Mouse (Mus musculus) forebrain, embryonic 14.5 days (tissue): ENCODE results near the gene Ppard. TPM values are rescaled to one million over a fixed set of nuclear protein-coding genes. Genes with fewer than 3 reads are reported as not detected.
A peak's percentile ranks its signal among the peaks of the same experiment; 100 is the strongest.

Experiments used
- ATAC-seq: fragments of 200-750 bp; cut with Nextera tagmentation; 2 replicates; pipeline ENCODE4 v1.8.0; 2017; ENCODE audit warnings: mild to moderate bottlenecking, moderate library complexity
- DNase-seq: peaks from one replicate; pipeline ENCODE4 v3.0.0-alpha.2; 2015; ENCODE audit warnings: low spot score
- H3K27ac ChIP-seq: fragments of 300-500 bp; sonication (generic); 2 replicates; pipeline ENCODE4 v1.5.1; 2014; ENCODE audit warnings: low read depth, mild to moderate bottlenecking, control low read depth, low read length, moderate library complexity
- H3K27me3 ChIP-seq: fragments of 300-500 bp; sonication (generic); replicated peaks from 2 replicates; pipeline ENCODE4 v1.6.1; 2014; ENCODE audit warnings: low read length, control low read depth, mixed read lengths; ENCODE audit not compliant: control insufficient read depth, insufficient read depth
- H3K36me3 ChIP-seq: fragments of 300-500 bp; sonication (generic); 2 replicates; pipeline ENCODE4 v1.6.1; 2014; ENCODE audit warnings: low read length, control low read depth; ENCODE audit not compliant: control insufficient read depth, insufficient read depth
- H3K4me1 ChIP-seq: fragments of 300-500 bp; sonication (generic); 2 replicates; pipeline ENCODE4 v1.6.1; 2014; ENCODE audit warnings: antibody characterized with exemption, low read length, control low read depth; ENCODE audit not compliant: control insufficient read depth, insufficient read depth
- H3K4me2 ChIP-seq: fragments of 300-500 bp; sonication (generic); 2 replicates; pipeline ENCODE4 v1.6.1; 2014; ENCODE audit warnings: mild to moderate bottlenecking, control low read depth, low read length
- H3K4me3 ChIP-seq: fragments of 300-500 bp; sonication (generic); 2 replicates; pipeline ENCODE4 v1.5.1; 2014; ENCODE audit warnings: low read depth, low read length, control low read depth
- H3K9ac ChIP-seq: fragments of 300-500 bp; sonication (generic); 2 replicates; pipeline ENCODE4 v1.6.1; 2014; ENCODE audit warnings: mild to moderate bottlenecking, low read length, control low read depth, moderate library complexity
- H3K9me3 ChIP-seq: fragments of 300-500 bp; sonication (generic); replicated peaks from 2 replicates; pipeline ENCODE4 v1.6.1; 2016; ENCODE audit warnings: low read length, control low read depth, mixed read lengths; ENCODE audit not compliant: control insufficient read depth
- WGBS: fragments of 180-500 bp; shearing (Covaris S2); extraction: QIAGEN DNeasy Blood & Tissue Kit; methylation state at CpG from one replicate; pipeline ENCODE4 v1.1.7; 2014; 5-methylcytosine and 5-hydroxymethylcytosine counted together
- polyA plus RNA-seq: library from polyadenylated mRNA; unstranded; fragments of >200 nt; fragmentation: Nextera tagmentation; extraction: Ambion mirVana; gene quantifications from 2 replicates; pipeline ENCODE4 v1.2.1, GENCODE M21; 2014

Gene Ppard
- polyA plus RNA-seq, 1 experiment from 2014 or later: 1.8 TPM

- Histone ChIP-seq H3K4me3 (no peak overlapping the region), H3K27ac (no peak overlapping the region), H3K27me3 (no peaks in the 10 kb centered on the region), H3K4me2 (no peak overlapping the region), H3K9ac (no peak overlapping the region), H3K36me3 (peaks cover 34% of the 10 kb centered on the region), H3K4me1 (no peaks in the 10 kb centered on the region), H3K9me3 (no peaks in the 10 kb centered on the region)
- WGBS: 90% methylated on average over 8 of the region's 8 CpGs
- ATAC-seq (no peak), DNase-seq (no peak)
Observed at GRCm38 (mm10) chr17:28205443-28205842, 27.1 kb upstream of the Ppard start.

- H3K36me3 ChIP-seq: peaks cover 18% of the 10 kb centered on the region
- H3K27ac ChIP-seq: no peak overlapping the region
- no peak overlapping the region for H3K4me3 ChIP-seq
- H3K9ac ChIP-seq: no peak overlapping the region
- WGBS: 74% methylated on average over 8 of the region's 8 CpGs
- H3K4me1 ChIP-seq: no peaks in the 10 kb centered on the region
- H3K27me3 ChIP-seq: no peaks in the 10 kb centered on the region
- DNase-seq: no peak
- no peak overlapping the region for H3K4me2 ChIP-seq
- ATAC-seq: no peak
- H3K9me3 ChIP-seq: no peaks in the 10 kb centered on the region
Observed at GRCm38 (mm10) chr17:28207092-28207491, 25.4 kb upstream of the Ppard start.

- peaks cover 12% of the 10 kb centered on the region for H3K36me3 ChIP-seq
- no peaks in the 10 kb centered on the region for H3K9me3 ChIP-seq
- ATAC-seq (no peak; the same call in 1 of the 2 replicates), DNase-seq (peak; percentile 39)
- no peak within 1 kb of the TSS for H3K4me3 ChIP-seq
- no peak within 1 kb of the TSS for H3K27ac ChIP-seq
- H3K4me1 ChIP-seq: no peaks in the 10 kb centered on the region
- no peaks in the 10 kb centered on the region for H3K27me3 ChIP-seq
- H3K9ac ChIP-seq: 0 out of 2 replicates have a peak within 1 kb of the TSS, but pooled peaks have one; percentile 21
- 26% methylated on average over 26 of the region's 26 CpGs for WGBS
- peak within 1 kb of the TSS; percentile 12; the same call in 1 of the 2 replicates for H3K4me2 ChIP-seq
Observed at GRCm38 (mm10) chr17:28207591-28208313, 24.7 kb upstream of the Ppard start, which contains the start of gene Def6. Gene Def6, plus strand, starts transcription at chr17:28207778.

- Histone ChIP-seq H3K9me3 (no peaks in the 10 kb centered on the region), H3K27me3 (no peaks in the 10 kb centered on the region), H3K4me2 (no peak overlapping the region), H3K4me1 (no peaks in the 10 kb centered on the region), H3K36me3 (peaks cover 7% of the 10 kb centered on the region), H3K9ac (no peak overlapping the region), H3K4me3 (no peak overlapping the region), H3K27ac (no peak overlapping the region)
- DNase-seq: no peak
- ATAC-seq: no peak
- 91% methylated on average over 8 of the region's 8 CpGs for WGBS
Observed at GRCm38 (mm10) chr17:28208314-28208612, 24.2 kb upstream of the Ppard start.

GRCm38 (mm10) chr17:28209457-28210110, 22.9 kb upstream of the Ppard start:
- H3K27ac ChIP-seq: no peak overlapping the region
- 77% methylated on average over 4 of the region's 4 CpGs for whole genome bisulfite sequencing
- no peak for DNase-seq
- H3K9ac ChIP-seq: no peak overlapping the region
- no peaks in the 10 kb centered on the region for H3K4me1 ChIP-seq
- H3K9me3 ChIP-seq: no peaks in the 10 kb centered on the region
- no peak overlapping the region for H3K4me2 ChIP-seq
- ATAC-seq: no peak
- H3K36me3 ChIP-seq: peaks cover 6% of the 10 kb centered on the region; the same call in 1 of the 2 replicates
- no peaks in the 10 kb centered on the region for H3K27me3 ChIP-seq
- H3K4me3 ChIP-seq: no peak overlapping the region

- Histone ChIP-seq H3K4me1 (no peaks in the 10 kb centered on the region), H3K4me3 (no peak overlapping the region), H3K4me2 (no peak overlapping the region), H3K9ac (no peak overlapping the region), H3K9me3 (no peaks in the 10 kb centered on the region), H3K27ac (no peak overlapping the region), H3K36me3 (no peaks in the 10 kb centered on the region), H3K27me3 (no peaks in the 10 kb centered on the region)
- 74% methylated on average over 6 of the region's 6 CpGs for WGBS
- no peak for DNase-seq
- no peak for ATAC-seq
Observed at GRCm38 (mm10) chr17:28211921-28212341, 20.6 kb upstream of the Ppard start.

GRCm38 (mm10) chr17:28212391-28212790, 20.1 kb upstream of the Ppard start:
- no peaks in the 10 kb centered on the region for H3K36me3 ChIP-seq
- WGBS: 77% methylated on average over 9 of the region's 9 CpGs

GRCm38 (mm10) chr17:28213236-28213635, 19.3 kb upstream of the Ppard start:
- no peaks in the 10 kb centered on the region for H3K36me3 ChIP-seq
- no peak overlapping the region for H3K27ac ChIP-seq
- H3K9ac ChIP-seq: no peak overlapping the region
- H3K4me3 ChIP-seq: no peak overlapping the region
- H3K4me2 ChIP-seq: no peak overlapping the region
- no peaks in the 10 kb centered on the region for H3K27me3 ChIP-seq
- H3K4me1 ChIP-seq: no peaks in the 10 kb centered on the region
- ATAC-seq: no peak
- no peaks in the 10 kb centered on the region for H3K9me3 ChIP-seq
- DNase-seq: no peak
- WGBS: 22% methylated on average over 4 of the region's 4 CpGs

More at GRCm38 (mm10) chr17:28212391-28212790, 20.1 kb upstream of the Ppard start:
- Histone ChIP-seq H3K4me2 (no peak overlapping the region), H3K9ac (no peak overlapping the region), H3K4me1 (no peaks in the 10 kb centered on the region), H3K9me3 (no peaks in the 10 kb centered on the region), H3K27me3 (no peaks in the 10 kb centered on the region), H3K27ac (no peak overlapping the region), H3K4me3 (no peak overlapping the region)
- DNase-seq (no peak), ATAC-seq (no peak)

GRCm38 (mm10) chr17:28216791-28217190, 15.7 kb upstream of the Ppard start:
- Histone ChIP-seq H3K4me1 (no peaks in the 10 kb centered on the region), H3K27ac (no peak overlapping the region), H3K4me3 (no peak overlapping the region), H3K4me2 (no peak overlapping the region), H3K9me3 (no peaks in the 10 kb centered on the region), H3K36me3 (no peaks in the 10 kb centered on the region), H3K27me3 (no peaks in the 10 kb centered on the region), H3K9ac (no peak overlapping the region)
- no peak for DNase-seq
- ATAC-seq: no peak
- 92% methylated on average over 9 of the region's 9 CpGs for WGBS
